Mouse (Mus musculus) ES-E14 (cell line): ENCODE measurements around the gene Efna5.

Experiments used
- HCFC1 ChIP-seq: IDR thresholded peaks from 2 replicates; pipeline ENCODE4 v1.6.1; 2012; ENCODE audit warnings: low read length, inconsistent platforms, borderline replicate concordance; ENCODE audit not compliant: insufficient read depth
- MAFK ChIP-seq: IDR thresholded peaks from 2 replicates; pipeline ENCODE4 v1.6.1; 2014; ENCODE audit warnings: mild to moderate bottlenecking, low read depth, low read length, inconsistent platforms; ENCODE audit not compliant: insufficient read depth

GRCm38 (mm10) chr17:62889991-62890390, 8.9 kb upstream of the Efna5 start:
- TF ChIP-seq MAFK (no peak), HCFC1 (no peak)
